Mouse (Mus musculus) inflammation-experienced regulatory T-cells, adult 6 months (primary cell): Measurements from ENCODE around the gene Arhgap42. TPM values are rescaled to one million over a fixed set of nuclear protein-coding genes. Genes with fewer than 3 reads are reported as not detected.

ENCODE experiments used
- ATAC-seq: one replicate; pipeline ENCODE4 v1.8.0; 2017
- polyA plus RNA-seq, 3 experiments: library from polyadenylated mRNA; unstranded; fragments of 100-300 nt; shearing (Covaris generic); gene quantifications; one replicate each; pipeline ENCODE4 v1.2.1; 2017

The Arhgap42 gene
- polyA plus RNA-seq, 3 experiments from 2014 or later, result not detected

DNA sequence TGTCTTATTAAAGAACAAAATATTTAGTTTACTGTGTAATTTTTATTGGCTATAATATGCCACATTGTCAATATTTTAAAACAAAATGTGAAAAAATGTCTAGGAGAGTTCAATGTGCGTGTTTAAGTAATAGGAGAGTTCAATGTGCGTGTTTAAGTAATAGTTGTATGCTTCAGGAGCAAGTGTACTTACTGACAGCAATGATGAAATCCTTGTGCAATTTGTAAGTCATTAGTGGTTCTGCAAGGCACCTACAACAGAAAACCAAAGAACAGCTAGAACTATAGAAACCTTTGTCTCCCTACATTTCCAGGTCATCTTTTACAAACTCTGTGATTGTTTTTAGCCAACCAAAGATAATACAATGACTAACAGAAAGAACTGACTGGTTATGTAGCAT, 223.8 kb downstream of the Arhgap42 start:
- ATAC-seq, result no peak

- ATAC-seq, result no peak
These were observed 237.7 kb downstream of the Arhgap42 start for GRCm38 (mm10) chr9:9001170-9001569.

DNA sequence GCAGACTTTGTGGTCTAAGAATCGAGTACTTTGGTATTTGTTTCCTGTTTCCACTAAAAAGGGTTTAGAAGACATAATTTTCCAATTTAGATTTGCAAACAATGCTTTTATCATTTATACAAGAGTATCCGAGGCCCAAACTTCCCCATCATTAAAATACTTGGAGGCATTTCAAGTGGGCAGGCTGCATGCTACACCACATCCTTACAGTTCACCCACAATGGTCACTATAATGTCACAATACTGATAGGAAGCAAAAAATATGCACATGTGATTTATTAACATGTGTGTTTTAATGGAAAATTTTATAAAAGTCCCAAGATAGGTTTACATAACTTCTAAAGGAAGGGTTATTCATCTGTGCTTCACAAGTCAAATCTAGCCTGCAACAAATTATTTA, 242.4 kb downstream of the Arhgap42 start:
- no peak for ATAC-seq

DNA sequence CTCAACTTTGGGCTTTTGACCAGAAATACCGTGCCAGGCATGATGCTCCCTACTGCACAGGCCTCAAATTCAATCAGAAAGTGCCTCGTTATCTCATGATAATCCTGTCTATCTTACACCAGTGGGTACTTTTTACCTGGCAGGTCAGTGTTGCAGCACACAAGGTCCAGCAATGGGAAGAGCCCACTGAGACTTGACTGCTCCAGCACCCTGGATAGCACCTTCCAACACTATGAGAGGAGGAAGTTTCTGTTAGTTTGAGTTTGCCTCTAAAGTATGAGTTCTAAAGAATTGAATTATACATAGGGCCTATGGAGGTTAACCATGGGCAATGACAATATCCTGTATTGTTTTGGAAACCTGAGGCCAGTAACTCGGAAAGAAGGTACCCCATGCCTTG, 256.6 kb downstream of the Arhgap42 start:
- no peak for ATAC-seq

GRCm38 (mm10) chr9:8977775-8978174, 261.1 kb downstream of the Arhgap42 start:
- ATAC-seq, result no peak

GRCm38 (mm10) chr9:8971491-8971890, 267.4 kb downstream of the Arhgap42 start, which contains the start of gene Gm16485:
Gene Gm16485, plus strand, starts transcription at chr9:8971791.
- ATAC-seq, result no peak

DNA sequence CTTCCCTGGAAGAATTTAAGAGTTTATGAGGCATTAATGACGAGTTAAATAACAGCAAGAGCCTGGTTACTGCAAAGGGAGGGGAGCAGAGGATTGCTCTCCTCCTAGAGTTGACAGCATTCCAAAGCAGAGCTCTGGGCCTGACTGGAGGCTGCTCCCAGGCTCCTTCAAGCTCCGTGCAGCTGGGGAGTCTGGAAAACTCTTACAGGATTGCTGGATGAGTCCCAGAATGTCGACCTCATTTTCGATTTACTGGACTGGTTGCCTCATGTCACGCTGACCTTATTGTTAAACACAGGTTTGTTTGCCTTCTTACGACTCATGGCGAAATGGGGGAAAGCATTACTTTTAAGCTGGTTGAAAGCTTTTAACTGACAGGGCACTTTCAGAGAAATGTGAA, 268.7 kb downstream of the Arhgap42 start:
- ATAC-seq, result no peak

- no peak for ATAC-seq
These were observed 274.3 kb downstream of the Arhgap42 start for GRCm38 (mm10) chr9:8964512-8965133.

- no peak for ATAC-seq
These were observed 285.6 kb downstream of the Arhgap42 start for GRCm38 (mm10) chr9:8953306-8953705.
